ENCODE assay signal across 37 mouse cellular contexts in genomic region chr2:163463251-163463769, GRCm38 (mm10). TPM values are rescaled to one million over a fixed set of nuclear protein-coding genes. Genes with fewer than 3 reads are reported as not detected.
DNase-seq lines count a peak whose midpoint lies in the region; ATAC-seq and TF ChIP-seq lines count a peak whose summit lies in the region.
"Had no signal": no experiment of that assay in that cellular context is flagged by ENCODE, and none has a peak within 500 bp of the region (broad histone marks: within the 10 kb centered on the region; RNA-seq: fewer than 3 reads in every experiment).

No protein-coding gene starts in this region.

- H3K4me1 ChIP-seq in heart, embryonic 11.5 days (ENCODE audit: control insufficient read depth, insufficient read depth, low read length): peaks cover 36% of the 10 kb centered on the region
- H3K4me1 ChIP-seq in ES-Bruce4 (ENCODE audit: control insufficient read depth, insufficient read depth, low read length): peaks cover 15% of the 10 kb centered on the region
- H3K4me1 ChIP-seq in forebrain, embryonic 10.5 days: no peaks in the 10 kb centered on the region; the same call in 1 of the 2 replicates
- H3K4me1 ChIP-seq: embryonic facial prominence, embryonic 12.5 days; kidney, embryonic 15.5 days; lung, embryonic 15.5 days had no signal

- no peak overlapping the region for H3K4me2 ChIP-seq in heart, embryonic 11.5 days
- H3K4me2 ChIP-seq: embryonic facial prominence, embryonic 12.5 days; hindbrain, embryonic 15.5 days; kidney, embryonic 15.5 days; liver, embryonic 15.5 days; lung, embryonic 15.5 days; midbrain, embryonic 11.5 days; stomach, embryonic 15.5 days had no signal

- H3K9ac ChIP-seq in heart, embryonic 11.5 days (ENCODE audit: low read depth, low read length): no peak overlapping the region
- no peak overlapping the region for H3K9ac ChIP-seq in ES-Bruce4 (ENCODE audit: low read depth, poor library complexity, severe bottlenecking)
- H3K9ac ChIP-seq: embryonic facial prominence, embryonic 12.5 days; hindbrain, embryonic 15.5 days; kidney, embryonic 15.5 days; liver, embryonic 15.5 days; lung, embryonic 15.5 days; stomach, embryonic 15.5 days had no signal

- H3K4me3 ChIP-seq in heart, embryonic 11.5 days (ENCODE audit: low read depth, low read length): no peak overlapping the region
- no peak overlapping the region for H3K4me3 ChIP-seq in ES-Bruce4 (ENCODE audit: low read depth, low read length)
- H3K4me3 ChIP-seq in forebrain, embryonic 10.5 days: no peak overlapping the region
- H3K4me3 ChIP-seq: embryonic facial prominence, embryonic 12.5 days; heart, embryonic 15.5 days; hindbrain, embryonic 10.5 days; hindbrain, embryonic 15.5 days; kidney, embryonic 15.5 days; liver, embryonic 15.5 days; lung, embryonic 15.5 days; stomach, embryonic 15.5 days had no signal

- no peaks in the 10 kb centered on the region for H3K9me3 ChIP-seq in heart, embryonic 11.5 days (replicated peaks; ENCODE audit: control insufficient read depth, low read length)
- no peaks in the 10 kb centered on the region for H3K9me3 ChIP-seq in ES-Bruce4 (replicated peaks; ENCODE audit: control insufficient read depth, insufficient read depth, low read length, poor library complexity, severe bottlenecking)
- H3K9me3 ChIP-seq in forebrain, embryonic 10.5 days: no peaks in the 10 kb centered on the region
- H3K9me3 ChIP-seq: embryonic facial prominence, embryonic 12.5 days; G1E; heart, embryonic 15.5 days; hindbrain, embryonic 10.5 days; hindbrain, embryonic 15.5 days; kidney, embryonic 15.5 days; liver, embryonic 15.5 days; lung, embryonic 15.5 days; stomach, embryonic 15.5 days had no signal

- peak overlapping the region; percentile 76; the same call in 1 of the 2 replicates for H3K27ac ChIP-seq in heart, embryonic 11.5 days (ENCODE audit: low read depth, low read length)
- H3K27ac ChIP-seq in ES-Bruce4 (ENCODE audit: insufficient read depth, low read length): peak overlapping the region; percentile 96
- H3K27ac ChIP-seq in forebrain, embryonic 10.5 days: no peak overlapping the region
- H3K27ac ChIP-seq: embryonic facial prominence, embryonic 12.5 days; hindbrain, embryonic 10.5 days; hindbrain, embryonic 15.5 days; kidney, embryonic 15.5 days; liver, embryonic 15.5 days; lung, embryonic 15.5 days; stomach, embryonic 15.5 days had no signal

- TF ChIP-seq EP300 in ES-Bruce4 (IDR thresholded peaks at IDR 0.05; ENCODE audit: insufficient read depth, low read depth, low read length): peak; percentile 89

- no peak for TF ChIP-seq CTCF in ES-Bruce4 (IDR thresholded peaks at IDR 0.05; ENCODE audit: low read depth, low read length)

- WGBS in heart, embryonic 11.5 days (ENCODE audit: insufficient replicate concordance): 48% methylated on average over 10 of the region's 10 CpGs
- WGBS in forebrain, embryonic 10.5 days: 72% methylated on average over 10 of the region's 10 CpGs

- peaks cover 5% of the 10 kb centered on the region; the same call in 1 of the 2 replicates for H3K36me3 ChIP-seq in heart, embryonic 11.5 days (ENCODE audit: control insufficient read depth, insufficient read depth, low read length)
- no peaks in the 10 kb centered on the region; the same call in 1 of the 2 replicates for H3K36me3 ChIP-seq in ES-Bruce4 (ENCODE audit: control insufficient read depth, insufficient read depth, low read length, poor library complexity, severe bottlenecking)
- H3K36me3 ChIP-seq in forebrain, embryonic 10.5 days (replicated peaks): peaks cover 11% of the 10 kb centered on the region
- H3K36me3 ChIP-seq: lung, embryonic 15.5 days had no signal

- intact Hi-C loops in heart, postnatal 36 days (cut with DNase I): no loop called here

- DNase-seq in cerebellum, adult 9-10 months: peak; percentile 10
- no peak for DNase-seq in heart, postnatal 36 days
- peak; percentile 61 for DNase-seq in WW6 (ENCODE audit: low read depth, low spot score)
- DNase-seq in forebrain, embryonic 10.5 days (ENCODE audit: extremely low spot score, low spot score): no peak
- DNase-seq in urinary bladder, postnatal 25 days (ENCODE audit: low spot score): no peak
- DNase-seq: adrenal gland, adult 2 months; adrenal gland, postnatal 36 days; gastrocnemius, postnatal 14 days; kidney, adult 18-20 months; liver; right cerebral cortex, postnatal 25 days had no signal

- H3K27me3 ChIP-seq in heart, embryonic 11.5 days (ENCODE audit: control insufficient read depth, insufficient read depth, low read length): peaks cover 8% of the 10 kb centered on the region
- H3K27me3 ChIP-seq in ES-Bruce4 (ENCODE audit: control insufficient read depth, insufficient read depth, low read length, poor library complexity, severe bottlenecking): no peaks in the 10 kb centered on the region
- H3K27me3 ChIP-seq in forebrain, embryonic 10.5 days (ENCODE audit: poor library complexity, severe bottlenecking): peaks cover 11% of the 10 kb centered on the region
- H3K27me3 ChIP-seq: hindbrain, embryonic 15.5 days had no signal

- ATAC-seq in cerebellum, adult (ENCODE audit: insufficient number of reproducible peaks, low FRiP score, low TSS enrichment): no peak
- ATAC-seq in heart, embryonic 11.5 days (replicated peaks; ENCODE audit: insufficient number of reproducible peaks, low FRiP score, low TSS enrichment): no peak
- ATAC-seq: forebrain, embryonic 16.5 days; inflammation-experienced regulatory T-cells, adult 6 months; midbrain, embryonic 16.5 days had no signal

- no peak for TF ChIP-seq POLR2A in ES-Bruce4 (IDR thresholded peaks at IDR 0.05; ENCODE audit: insufficient read depth, low read length)

RNA-seq across cellular contexts. Expression of gene Fitm2, which starts 9.1 kb away (rescaled TPM):
- polyA plus RNA-seq in heart, embryonic 11.5 days (2014; fragmentation: Nextera tagmentation; extraction: Ambion mirVana): 11.6 and 14.6 TPM in 2 replicates
- total RNA-seq in heart, postnatal 36 days (2021): 100 to 1,000 TPM; 196 to 197 TPM
- polyA plus RNA-seq in ES-Bruce4 (2011; ENCODE audit: insufficient read depth, insufficient read length, low read depth, missing spikeins): 4.4 and 4.9 TPM in 2 replicates
- polyA plus RNA-seq in forebrain, embryonic 10.5 days (2016; fragmentation: Nextera tagmentation; extraction: Ambion mirVana): 10.9 and 11.1 TPM in 2 replicates

RNA-seq across cellular contexts. Expression of gene Gdap1l1, which starts 25.0 kb away (rescaled TPM):
- 0.31 and 0.64 TPM in 2 replicates for polyA plus RNA-seq in heart, embryonic 11.5 days (2014; fragmentation: Nextera tagmentation; extraction: Ambion mirVana)
- not detected for total RNA-seq in heart, postnatal 36 days (2021)
- polyA plus RNA-seq in ES-Bruce4 (2011; ENCODE audit: insufficient read depth, insufficient read length, low read depth, missing spikeins): 2.4 and 2.7 TPM in 2 replicates
- polyA plus RNA-seq in forebrain, embryonic 10.5 days (2016; fragmentation: Nextera tagmentation; extraction: Ambion mirVana): 10.0 and 11.8 TPM in 2 replicates
- total RNA-seq: granulocyte monocyte progenitor cell, adult 5-6 weeks; megakaryocyte, adult 5-6 weeks; neutrophil, adult 5-6 weeks had no signal
- polyA plus RNA-seq: G1E had no signal

RNA-seq across cellular contexts. Expression of gene R3hdml, which starts 28.8 kb away (rescaled TPM):
- 0.27 TPM in 1 of 2 replicates, not detected in the other for polyA plus RNA-seq in heart, embryonic 11.5 days (2014; fragmentation: Nextera tagmentation; extraction: Ambion mirVana)
- not detected for total RNA-seq in heart, postnatal 36 days (2021)
- not detected in 2 replicates for polyA plus RNA-seq in ES-Bruce4 (2011; ENCODE audit: insufficient read depth, insufficient read length, low read depth, missing spikeins)
- polyA plus RNA-seq in forebrain, embryonic 10.5 days (2016; fragmentation: Nextera tagmentation; extraction: Ambion mirVana): not detected in 2 replicates
- total RNA-seq: adrenal gland, adult 2 months; adrenal gland, postnatal 36 days; G1E; gastrocnemius, postnatal 14 days; granulocyte monocyte progenitor cell, adult 5-6 weeks; layer of hippocampus, adult 18-20 months; left cerebral cortex, adult 18-20 months; left cerebral cortex, postnatal 14 days; megakaryocyte, adult 5-6 weeks; neutrophil, adult 5-6 weeks had no signal
- polyA plus RNA-seq: adrenal gland, adult 2 months; brain, embryonic 14.5 days; embryonic facial prominence, embryonic 12.5 days; forebrain, embryonic 16.5 days; G1E; heart, embryonic 15.5 days; hindbrain, embryonic 10.5 days; inflammation-experienced regulatory T-cells, adult 6 months; limb, embryonic 11.5 days; liver, embryonic 15.5 days; midbrain, embryonic 11.5 days had no signal

RNA-seq across cellular contexts. Expression of gene Oser1, which starts 38.8 kb away (rescaled TPM):
- polyA plus RNA-seq in heart, embryonic 11.5 days (2014; fragmentation: Nextera tagmentation; extraction: Ambion mirVana): 60.8 and 64.1 TPM in 2 replicates
- 10 to 100 TPM; 21.9 TPM for total RNA-seq in heart, postnatal 36 days (2021)
- polyA plus RNA-seq in ES-Bruce4 (2011; ENCODE audit: insufficient read depth, insufficient read length, low read depth, missing spikeins): 48.3 and 50.6 TPM in 2 replicates
- polyA plus RNA-seq in forebrain, embryonic 10.5 days (2016; fragmentation: Nextera tagmentation; extraction: Ambion mirVana): 86.8 and 95.5 TPM in 2 replicates

RNA-seq across cellular contexts. Expression of gene Hnf4a, which starts 43.3 kb away (rescaled TPM):
- 0.04 and 0.56 TPM in 2 replicates for polyA plus RNA-seq in heart, embryonic 11.5 days (2014; fragmentation: Nextera tagmentation; extraction: Ambion mirVana)
- not detected for total RNA-seq in heart, postnatal 36 days (2021)
- not detected in 2 replicates for polyA plus RNA-seq in ES-Bruce4 (2011; ENCODE audit: insufficient read depth, insufficient read length, low read depth, missing spikeins)
- not detected in 2 replicates for polyA plus RNA-seq in forebrain, embryonic 10.5 days (2016; fragmentation: Nextera tagmentation; extraction: Ambion mirVana)
- total RNA-seq: gastrocnemius, postnatal 14 days; layer of hippocampus, adult 18-20 months; layer of hippocampus, postnatal 10 days; left cerebral cortex, adult 18-20 months; left cerebral cortex, postnatal 14 days; megakaryocyte, adult 5-6 weeks; neutrophil, adult 5-6 weeks had no signal
- polyA plus RNA-seq: embryonic facial prominence, embryonic 12.5 days; heart, embryonic 15.5 days; hindbrain, embryonic 10.5 days; inflammation-experienced regulatory T-cells, adult 6 months; limb, embryonic 11.5 days; midbrain, embryonic 11.5 days; midbrain, embryonic 16.5 days; neural tube, embryonic 11.5 days had no signal

Comparison
In these comparisons a context has a peak if more than half of its experiments do, and no peak if none do; other contexts are left out.
1. DNase-seq: peak in cerebellum, adult 9-10 months (single experiment) and WW6 (single experiment); none in heart, postnatal 36 days (0 of 2), forebrain, embryonic 10.5 days (single experiment) and urinary bladder, postnatal 25 days (single experiment).